Mouse (Mus musculus) ES-E14 (cell line): ENCODE data around the gene Usp17lc.

Experiments used
- CHD2 ChIP-seq: IDR thresholded peaks from 2 replicates; pipeline ENCODE4 v1.6.1; 2014; ENCODE audit warnings: mild to moderate bottlenecking, low read depth, low read length, inconsistent platforms
- HCFC1 ChIP-seq: IDR thresholded peaks from 2 replicates; pipeline ENCODE4 v1.6.1; 2012; ENCODE audit warnings: low read length, inconsistent platforms, borderline replicate concordance; ENCODE audit not compliant: insufficient read depth
- MAFK ChIP-seq: IDR thresholded peaks from 2 replicates; pipeline ENCODE4 v1.6.1; 2014; ENCODE audit warnings: mild to moderate bottlenecking, low read depth, low read length, inconsistent platforms; ENCODE audit not compliant: insufficient read depth
- ZC3H11A ChIP-seq: IDR thresholded peaks from 2 replicates; pipeline ENCODE4 v1.6.1; 2012; ENCODE audit warnings: low read depth, mild to moderate bottlenecking, inconsistent platforms, low read length, borderline replicate concordance
- ZNF384 ChIP-seq: IDR thresholded peaks from 2 replicates; pipeline ENCODE4 v1.6.1; 2012; ENCODE audit warnings: low read depth, low read length, inconsistent platforms

DNA sequence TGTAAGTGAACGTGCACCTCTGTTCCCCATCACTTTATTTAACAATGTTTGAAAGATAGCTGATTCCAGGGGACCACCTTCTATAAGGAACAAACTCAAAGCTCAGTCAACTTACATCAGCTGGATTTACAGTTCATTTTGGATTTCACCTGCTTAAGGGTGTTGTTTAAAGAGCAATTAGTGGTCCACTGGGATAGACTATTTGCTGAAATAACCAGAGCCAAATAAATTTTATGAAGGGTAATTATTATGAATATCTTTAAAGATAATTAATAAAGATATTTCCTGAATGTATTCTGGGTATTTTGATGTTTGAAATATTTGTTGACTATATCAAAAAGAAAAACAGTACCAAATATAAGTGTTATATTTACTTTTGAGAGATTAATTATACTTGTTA lies 30.5 kb downstream of the Usp17lc start, which contains the start of gene Olfr605:
- TF ChIP-seq CHD2 (no peak), ZC3H11A (no peak), ZNF384 (no peak), MAFK (no peak), HCFC1 (no peak)
